Mouse (Mus musculus): ENCODE measurements around the gene Plekhg2.

DNA sequence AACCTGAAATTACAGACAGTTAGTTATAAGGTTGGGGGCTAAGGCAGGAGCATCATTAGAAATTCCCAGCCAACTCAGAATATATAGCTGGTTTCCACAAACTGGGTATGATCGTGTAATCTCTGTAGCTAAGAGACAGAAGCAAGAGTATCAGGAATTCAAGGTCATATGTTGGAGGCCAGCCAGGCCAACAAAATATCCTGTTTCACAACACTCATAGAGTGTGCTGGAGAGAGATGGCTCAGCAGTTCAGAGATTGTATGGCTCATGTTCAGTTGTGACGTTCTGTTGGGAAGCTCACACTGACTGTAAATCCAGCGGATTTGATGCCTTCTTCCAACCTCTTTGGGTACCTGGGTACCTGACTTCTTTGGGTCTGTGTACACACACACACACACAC is 24.7 kb downstream of the Plekhg2 start:
- TF ChIP-seq CTCF (IDR thresholded peaks at IDR 0.05; ENCODE audit: borderline replicate concordance, insufficient read depth, low read depth, low read length): no peak
- TF ChIP-seq POLR2A (IDR thresholded peaks at IDR 0.05; ENCODE audit: borderline replicate concordance, insufficient read depth, low read length): no peak

Measured in cerebellum, adult 2 months (tissue).